Mouse (Mus musculus) small intestine, adult 2 months (tissue): Measurements from ENCODE around the gene B4galt5.

ENCODE experiments used
- CTCF ChIP-seq: fragments of 200-500 bp; IDR thresholded peaks from 2 replicates; pipeline ENCODE4 v1.5.1; 2012; ENCODE audit warnings: low read depth, mild to moderate bottlenecking, control low read depth, inconsistent platforms, low read length, moderate library complexity, mixed read lengths; ENCODE audit not compliant: insufficient replicate concordance, insufficient read length; ENCODE audit errors: extremely low read depth
- POLR2A ChIP-seq: fragments of 200-500 bp; IDR thresholded peaks from 2 replicates; pipeline ENCODE4 v1.6.1; 2012; ENCODE audit warnings: low read depth, mild to moderate bottlenecking, control low read depth, inconsistent platforms, low read length, moderate library complexity

GRCm38 (mm10) chr2:167268721-167269120, 80.3 kb downstream of the B4galt5 start:
- TF ChIP-seq CTCF (no peak), POLR2A (no peak)
